Mouse (Mus musculus) c-Kit-negative CD71-positive TER-119-positive erythroid progenitor cells, embryonic 14.5 days (primary cell): ENCODE results near the gene Sgcb.

Experiments
- DNase-seq: peaks from one replicate; pipeline ENCODE4 v3.0.0-alpha.2; 2013; ENCODE audit warnings: low read depth, low spot score

Sgcb gene

DNA sequence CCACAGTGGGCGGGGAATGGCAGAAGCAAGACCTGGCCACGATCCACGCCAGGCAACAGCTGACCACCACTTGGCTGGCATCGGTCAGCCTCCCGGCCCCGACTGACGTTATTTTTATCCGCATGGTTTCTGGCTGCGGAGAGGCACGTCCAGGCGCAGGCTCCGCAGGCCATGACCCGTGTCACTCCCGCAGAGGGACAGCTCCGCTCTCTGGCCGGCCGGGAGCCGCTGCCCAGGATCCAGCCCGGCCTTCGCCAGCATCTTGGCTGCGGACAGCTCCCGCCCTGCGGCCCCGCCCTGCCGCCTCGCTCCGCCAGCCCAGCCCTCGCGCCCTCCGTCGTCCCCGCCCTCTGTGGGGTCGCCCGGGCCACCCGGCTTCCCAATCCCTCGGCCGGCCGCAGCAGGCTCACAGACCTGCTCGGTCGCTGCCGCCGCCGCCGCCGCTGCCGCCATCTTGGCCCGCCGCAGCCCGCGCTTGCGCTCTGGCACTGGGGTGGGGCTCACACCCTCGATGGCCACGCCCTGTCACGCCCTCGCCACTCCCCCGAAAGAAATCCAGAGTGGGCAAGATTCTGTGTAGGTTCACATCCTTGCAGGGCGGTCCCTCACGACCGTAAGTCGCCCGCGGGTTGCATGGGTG lies at the start of gene Sgcb:
TSS of gene Sgcb (minus strand) at position 530 of the 640 bp plus-strand sequence.
- DNase-seq, result peak; percentile 5

- no peak for DNase-seq
These were observed 46.8 kb upstream of the Sgcb start for GRCm38 (mm10) chr5:73694254-73695015.

GRCm38 (mm10) chr5:73693778-73694177 lies 46.2 kb upstream of the Sgcb start:
- DNase-seq, result no peak

DNA sequence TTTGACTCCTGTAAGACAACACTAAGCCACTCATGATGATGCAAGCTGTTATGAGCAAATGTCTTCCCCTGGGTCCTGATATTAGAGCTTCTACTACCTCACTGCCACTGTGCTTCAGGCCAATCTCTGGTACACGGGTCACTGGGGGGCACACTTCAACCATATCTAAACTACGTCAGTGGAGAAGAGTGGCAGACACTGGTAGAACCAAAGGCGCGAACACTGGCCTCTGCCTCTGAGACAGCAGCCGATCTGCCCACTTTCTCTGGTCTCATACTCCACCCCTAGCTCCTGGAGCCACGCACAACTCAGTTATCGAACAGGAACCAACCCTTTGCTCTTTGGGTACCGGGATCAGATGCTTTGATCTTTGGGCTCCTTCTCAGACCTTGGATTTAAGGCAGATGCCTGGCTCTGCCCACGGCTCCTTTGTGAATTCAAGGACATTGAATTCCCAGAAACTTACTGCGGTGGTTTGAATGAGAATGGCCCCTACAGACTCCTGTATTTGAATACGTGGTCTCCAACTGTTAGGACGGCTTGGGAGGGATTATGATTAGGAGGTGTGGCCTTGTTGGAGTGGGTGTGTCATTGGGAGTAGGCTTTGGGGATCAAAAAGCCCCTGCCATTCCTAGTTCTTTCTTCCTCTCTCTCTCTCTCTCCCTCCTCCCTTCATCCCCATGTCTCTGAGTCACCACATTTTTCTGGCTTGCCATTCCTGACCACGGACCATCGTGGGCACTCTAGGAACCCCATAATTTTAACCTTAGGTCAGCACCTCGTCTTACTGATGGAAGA lies 44.3 kb upstream of the Sgcb start:
- no peak for DNase-seq

- DNase-seq, result no peak
These were observed 42.6 kb upstream of the Sgcb start for GRCm38 (mm10) chr5:73690146-73690545.

GRCm38 (mm10) chr5:73688576-73688975 lies 41.0 kb upstream of the Sgcb start:
- DNase-seq, result no peak

DNA sequence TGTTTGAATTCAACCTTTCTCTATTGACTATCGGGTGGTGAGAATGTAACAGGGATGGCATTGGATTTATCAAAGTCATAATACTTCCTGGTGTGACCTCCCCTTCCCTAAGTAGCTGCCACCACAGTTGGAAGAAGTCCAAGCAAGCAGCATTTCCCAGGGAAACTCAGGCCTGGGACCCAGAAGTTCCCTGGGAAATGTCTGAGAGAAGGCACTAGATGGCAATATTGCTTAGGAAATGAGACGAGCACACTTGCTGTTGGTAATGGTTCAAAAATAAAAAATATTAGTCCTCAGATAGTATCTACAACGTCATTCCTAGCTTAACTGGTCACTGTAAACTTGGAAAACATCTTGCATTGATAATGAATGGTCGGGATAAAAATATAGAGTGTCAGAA lies 38.6 kb upstream of the Sgcb start:
- no peak for DNase-seq

DNA sequence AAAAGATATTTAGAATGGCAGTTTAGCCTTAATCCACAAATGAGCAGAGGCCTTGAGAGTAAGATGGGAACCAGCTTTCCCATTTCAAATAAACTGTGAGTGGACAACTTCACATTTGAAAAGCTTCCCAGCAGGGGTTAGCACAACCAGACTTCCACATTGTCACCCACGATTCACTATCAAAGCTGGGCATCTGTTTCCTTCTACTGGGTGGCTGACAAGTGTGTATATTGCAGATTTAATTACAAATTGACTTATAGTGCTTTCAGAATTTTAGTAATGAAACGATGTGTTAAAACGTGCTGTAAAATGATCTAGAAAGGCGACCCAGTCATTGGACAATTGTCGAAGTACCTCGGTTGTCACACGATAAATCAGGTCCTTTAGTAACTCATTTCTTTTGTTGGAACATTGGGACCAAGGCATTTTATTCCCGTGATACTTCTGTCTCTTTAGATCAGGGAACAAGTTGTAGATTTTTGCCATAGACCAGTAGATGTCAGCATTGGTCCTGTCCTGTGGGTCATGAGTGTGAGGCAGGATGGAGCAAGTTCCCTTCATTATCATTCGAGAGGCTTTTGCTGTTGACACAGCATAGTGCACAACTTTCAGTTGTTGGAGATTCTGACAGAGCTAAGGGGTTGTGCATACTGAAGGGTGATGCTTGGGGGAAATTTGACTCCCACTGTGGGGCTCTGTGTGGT lies 36.3 kb upstream of the Sgcb start:
- DNase-seq, result no peak

GRCm38 (mm10) chr5:73683221-73683620 lies 35.6 kb upstream of the Sgcb start:
- DNase-seq, result no peak

DNA sequence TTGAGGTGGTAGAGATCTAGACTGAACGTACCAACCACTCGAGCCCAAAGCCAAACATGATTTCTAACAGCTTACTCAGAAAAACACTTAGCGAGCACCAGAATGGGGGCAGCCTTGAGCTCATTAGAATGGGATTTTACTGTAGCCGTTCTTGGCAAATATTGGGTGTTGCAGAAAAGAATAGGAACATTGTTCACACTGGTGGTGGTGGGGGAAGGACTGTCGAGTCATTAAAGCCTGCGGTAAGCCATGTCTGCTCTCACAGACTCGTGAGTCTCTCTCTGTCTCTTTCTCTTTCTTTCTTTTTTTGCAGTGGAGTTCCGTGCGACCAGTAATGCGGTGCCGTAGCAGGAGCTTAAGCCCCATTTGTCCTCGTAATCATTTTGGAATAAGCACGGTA lies 29.0 kb upstream of the Sgcb start:
- no peak for DNase-seq

DNA sequence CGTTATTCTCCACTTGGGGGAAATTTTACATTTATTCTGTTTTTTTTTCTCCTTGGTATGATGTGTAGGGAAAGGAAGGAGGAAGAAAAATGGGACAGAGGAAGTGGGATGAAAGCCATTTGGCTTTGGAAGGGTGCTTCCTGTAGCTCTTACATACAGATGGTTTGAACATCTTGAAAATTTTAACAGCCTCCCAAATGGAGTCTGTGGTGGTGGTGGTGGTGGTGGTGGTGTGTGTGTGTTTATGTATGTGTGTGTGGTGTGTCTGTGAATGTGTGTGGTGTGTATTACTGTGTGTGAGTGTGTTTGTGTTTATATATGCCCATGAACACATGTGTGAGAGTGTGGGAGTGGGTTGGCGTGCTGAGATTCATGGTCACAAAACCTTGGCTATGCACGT lies 28.0 kb upstream of the Sgcb start:
- no peak for DNase-seq

DNA sequence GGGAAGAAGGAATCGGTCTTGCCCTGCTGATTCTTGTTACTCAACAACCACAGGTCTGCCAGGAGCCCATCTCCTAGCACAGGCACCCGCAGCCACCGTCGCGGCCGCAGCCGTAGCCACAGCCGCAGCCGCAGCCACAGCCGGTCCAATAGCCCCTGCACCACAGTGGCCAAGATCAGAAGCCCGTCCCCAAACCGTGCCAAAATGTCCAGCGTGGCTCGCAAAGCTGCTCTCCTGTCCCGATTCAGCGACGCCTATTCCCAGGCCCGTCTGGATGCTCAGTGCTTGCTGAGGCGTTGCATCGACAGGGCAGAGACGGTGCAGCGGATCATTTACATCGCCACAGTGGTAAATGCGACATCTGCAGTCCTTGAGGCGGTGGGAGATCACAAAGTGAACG lies 21.8 kb upstream of the Sgcb start:
- DNase-seq, result no peak

- DNase-seq, result no peak
These were observed 20.3 kb upstream of the Sgcb start for GRCm38 (mm10) chr5:73667877-73668276.

DNA sequence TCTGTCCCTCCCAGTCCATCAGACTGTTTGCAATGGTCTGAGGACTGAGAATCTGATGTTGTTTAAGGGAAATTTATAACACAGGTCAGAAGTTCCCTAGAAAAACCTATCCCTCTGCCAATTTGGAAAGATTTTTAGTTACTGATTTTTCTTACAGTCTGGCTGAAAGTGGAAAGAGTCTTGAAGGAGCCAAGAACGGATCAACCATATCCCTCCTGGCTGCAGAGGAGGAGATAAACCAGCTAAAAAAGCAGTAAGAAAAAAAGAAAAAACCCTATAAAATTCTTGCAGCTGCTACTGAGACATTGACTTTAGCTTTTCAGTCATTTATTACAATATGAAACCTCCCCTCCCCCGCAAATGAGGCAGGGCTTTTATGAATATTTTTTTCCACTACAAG lies 19.1 kb upstream of the Sgcb start:
- DNase-seq, result no peak

- no peak for DNase-seq
These were observed 4.2 kb upstream of the Sgcb start for GRCm38 (mm10) chr5:73651855-73652201.

DNA sequence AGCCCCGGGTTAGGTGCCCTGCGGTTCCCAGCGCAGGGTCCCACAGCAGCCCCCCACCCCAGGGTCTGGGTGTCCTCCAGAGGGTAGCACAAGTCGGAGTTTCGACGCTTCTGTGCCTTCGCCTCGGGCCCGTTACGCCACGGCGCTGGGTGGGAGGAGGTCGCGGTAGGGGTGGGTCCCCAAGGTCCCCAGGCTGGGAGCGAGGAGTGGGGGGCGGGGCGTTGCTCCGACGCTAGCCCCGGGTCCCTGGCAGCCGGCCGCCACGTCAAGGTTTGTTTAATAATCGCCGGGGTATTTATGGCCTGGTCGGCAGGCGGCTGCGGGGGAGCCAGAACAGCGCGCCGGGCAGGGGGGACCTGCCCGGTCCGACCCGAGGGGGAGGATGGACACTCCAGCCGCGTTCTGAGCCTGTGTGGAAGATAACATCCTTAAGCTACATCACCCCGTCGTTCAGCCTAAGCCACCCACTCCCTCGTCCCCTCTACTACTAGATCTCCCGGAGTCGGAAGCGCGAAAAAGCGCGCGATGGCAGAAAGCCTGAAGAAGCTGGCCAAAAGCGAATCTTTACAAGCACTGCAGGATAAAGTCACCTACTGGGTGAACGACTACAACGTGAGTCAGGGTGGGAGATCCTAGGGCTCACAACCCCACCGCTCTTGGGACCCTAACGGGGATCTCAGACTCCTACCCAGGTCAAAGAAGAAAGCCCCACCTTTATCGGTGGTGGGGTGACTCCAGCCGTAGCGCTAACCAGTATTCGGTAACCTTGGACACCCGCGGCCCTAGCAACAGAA lies 3.7 kb upstream of the Sgcb start, which contains the start of gene Spata18:
TSS of gene Spata18 (plus strand) at position 319 of the 794 bp plus-strand sequence.
- DNase-seq, result no peak

- no peak for DNase-seq
These were observed 2.9 kb upstream of the Sgcb start for GRCm38 (mm10) chr5:73650365-73650964.

DNA sequence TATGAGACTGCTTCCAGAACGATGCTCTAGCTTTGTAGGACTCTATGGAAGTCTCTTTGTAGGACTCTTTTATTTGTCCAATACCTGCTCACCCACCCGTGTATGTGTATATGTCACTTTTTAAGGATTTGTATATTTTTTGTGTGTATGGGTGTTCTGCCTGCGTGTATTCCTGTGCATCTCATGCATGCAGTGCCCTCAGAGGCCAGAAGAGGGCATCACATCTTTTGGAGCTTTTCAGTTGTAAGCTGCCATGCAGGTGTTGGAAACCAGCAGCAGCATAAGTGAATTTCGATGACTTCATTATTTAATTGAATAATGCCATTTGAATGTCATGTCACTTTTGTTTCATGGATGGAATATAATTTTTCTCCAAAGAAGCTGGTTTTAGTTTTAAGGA lies 5.5 kb downstream of the Sgcb start:
- peak; percentile 4 for DNase-seq

- no peak for DNase-seq
These were observed 6.5 kb downstream of the Sgcb start for GRCm38 (mm10) chr5:73641058-73641457.

DNA sequence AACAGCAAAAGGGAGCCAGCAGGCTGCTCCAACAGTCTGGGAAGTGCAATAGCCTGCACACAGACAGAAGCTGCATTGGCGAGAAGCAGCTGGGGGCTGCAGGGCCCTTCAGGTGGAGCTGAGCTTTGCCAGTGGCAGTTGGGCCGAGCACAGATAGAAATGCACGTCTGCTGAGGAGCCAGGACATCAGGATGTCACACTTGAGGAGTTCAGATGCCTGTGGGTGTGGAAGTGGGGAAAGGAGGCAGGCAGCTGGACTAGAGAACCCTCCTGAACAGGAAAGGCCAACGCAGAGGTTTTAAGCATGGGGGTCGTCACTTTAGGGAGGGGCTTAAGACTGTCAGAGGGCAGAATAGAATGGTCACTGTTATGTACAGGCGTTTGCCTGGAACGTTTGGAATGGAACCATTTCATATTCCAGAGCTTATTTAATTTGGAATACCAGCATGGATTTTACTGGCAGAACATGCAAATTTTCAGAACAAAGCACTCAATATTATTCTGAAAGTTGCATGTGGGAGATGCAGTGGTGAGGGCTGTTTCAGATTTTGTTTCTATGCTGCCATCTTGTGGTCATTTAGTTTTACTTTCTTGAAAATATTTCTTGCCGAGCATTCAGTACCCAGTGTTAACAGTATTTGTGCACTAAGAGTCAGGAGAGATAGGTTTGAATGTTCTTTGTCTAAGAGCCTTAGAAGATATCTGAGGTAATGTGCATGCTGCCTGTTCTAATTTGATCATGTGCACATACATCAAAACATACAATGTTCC lies 10.1 kb downstream of the Sgcb start:
- no peak for DNase-seq
